Mouse (Mus musculus): ENCODE results near the gene Actn1. TPM values are rescaled to one million over a fixed set of nuclear protein-coding genes. Genes with fewer than 3 reads are reported as not detected.
A peak's percentile ranks its signal among the peaks of the same experiment; 100 is the strongest.
"Not testable (repeated sequence)": the region's sequence is repeated elsewhere in the genome, so short reads cannot be mapped to it uniquely, and the experiment has no call there.

Gene Actn1
- total RNA-seq (2021), result 10 to 100 TPM; 23.8 to 31.7 TPM
- long read RNA-seq, experiment 1, partial matches to known transcripts, result 1 of 3 reads
- long read RNA-seq, experiment 1, other reads (novel, unspliced or antisense), result 0 of 3 reads
- long read RNA-seq, experiment 2, partial matches to known transcripts, result 0 of 5 reads
- long read RNA-seq, experiment 2, other reads (novel, unspliced or antisense), result 4 of 5 reads

GRCm38 (mm10) chr12:80260056-80260743 is at the start of gene Actn1:
Gene Actn1 (minus strand): TSS chr12:80260371.
- peak; percentile 90 to 94 for DNase-seq

- no peak for DNase-seq
Observed at GRCm38 (mm10) chr12:80307556-80307955, 47.4 kb upstream of the Actn1 start.

GRCm38 (mm10) chr12:80304518-80304917 is 44.3 kb upstream of the Actn1 start:
- no peak for DNase-seq

- DNase-seq, result no peak
Observed at GRCm38 (mm10) chr12:80300833-80301456, 40.8 kb upstream of the Actn1 start.

GRCm38 (mm10) chr12:80298714-80299113 is 38.5 kb upstream of the Actn1 start:
- no peak for DNase-seq

DNA sequence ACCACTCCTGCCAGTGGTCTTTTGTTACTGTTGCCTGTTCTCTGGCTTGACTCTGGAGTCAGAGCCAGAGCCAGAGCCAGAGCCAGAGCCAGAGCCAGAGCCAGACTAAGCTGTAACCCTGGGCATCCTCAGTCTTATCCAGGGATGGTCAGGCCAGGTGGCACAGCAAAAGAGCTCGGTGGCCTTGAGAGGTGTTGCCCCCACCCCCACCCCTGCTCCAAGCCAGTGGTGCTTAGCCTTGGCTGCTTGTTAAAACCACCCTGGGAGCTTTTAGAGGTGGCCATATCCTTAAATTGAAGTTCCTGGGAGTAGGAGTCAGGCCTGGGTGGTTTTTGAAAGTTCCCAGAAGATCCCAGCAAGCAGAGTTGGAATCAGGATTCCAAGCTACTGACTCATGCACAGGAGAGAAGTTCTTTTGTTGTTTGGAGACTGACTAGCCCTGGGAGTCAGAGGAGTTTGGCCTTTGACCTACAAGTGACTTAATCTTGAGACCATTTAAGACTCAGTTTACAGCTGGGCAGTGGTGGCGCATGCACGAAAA is 31.8 kb upstream of the Actn1 start:
- DNase-seq, result no peak

DNA sequence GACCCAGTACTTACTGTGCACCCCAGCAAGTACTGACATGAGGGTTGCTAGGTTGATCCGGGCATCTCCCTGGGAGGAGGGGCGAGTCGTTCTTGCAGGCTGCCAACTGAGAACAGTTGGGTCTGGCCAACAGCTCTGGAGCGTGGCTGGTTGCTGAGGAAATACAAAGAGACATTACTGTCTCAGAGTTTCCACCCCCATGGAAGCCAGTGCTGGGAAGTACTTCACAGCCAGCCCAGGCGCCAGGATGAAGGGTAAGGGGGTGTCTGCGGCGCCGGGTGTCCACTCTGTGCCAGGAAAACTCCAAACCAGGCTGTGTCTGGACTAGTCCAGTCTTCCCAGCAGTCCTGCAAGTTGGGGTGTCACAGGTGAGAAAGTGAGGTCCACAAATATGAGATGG is 30.8 kb upstream of the Actn1 start:
- DNase-seq, result no peak

DNA sequence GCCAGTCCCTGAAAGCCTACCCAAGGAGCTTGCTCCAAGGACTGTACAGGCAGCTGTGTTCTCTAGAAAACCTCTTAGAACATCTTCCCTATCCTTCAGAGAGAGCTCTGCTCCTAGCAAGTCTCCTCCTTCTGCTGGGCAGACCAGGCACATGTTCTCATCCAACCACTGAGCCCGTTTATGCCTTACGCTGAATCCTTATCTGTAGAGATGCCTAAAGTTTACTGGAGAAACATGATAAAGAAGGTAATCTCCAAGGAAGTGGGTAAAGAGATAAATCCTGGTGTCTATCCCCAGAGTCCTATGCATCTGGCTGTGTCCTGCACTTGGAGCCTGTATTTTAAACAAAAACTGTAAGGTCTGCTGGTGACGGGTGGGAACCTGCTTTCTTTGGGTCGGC is 30.3 kb upstream of the Actn1 start:
- DNase-seq, result no peak

GRCm38 (mm10) chr12:80289722-80290121 is 29.6 kb upstream of the Actn1 start:
- no peak for DNase-seq

DNA sequence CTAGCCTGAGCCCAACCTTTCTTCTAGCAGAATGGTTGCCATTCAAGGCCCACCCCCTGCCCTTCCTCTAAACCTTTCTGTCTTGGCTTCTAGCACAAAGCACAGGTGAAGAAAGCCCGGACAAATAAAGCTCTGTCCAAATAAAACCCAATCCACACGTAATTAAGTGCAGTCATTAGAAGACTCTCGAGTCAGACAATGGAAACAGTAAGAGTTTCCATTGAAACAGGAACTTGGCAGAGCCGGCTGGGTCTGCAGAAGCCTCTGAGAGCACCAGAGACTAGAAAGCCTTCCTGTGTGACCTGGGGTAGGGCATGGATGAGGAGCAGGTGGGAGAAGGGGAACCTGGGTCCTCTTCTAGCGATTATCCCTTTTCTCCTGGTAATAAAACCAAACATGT is 25.7 kb upstream of the Actn1 start:
- no peak for DNase-seq

DNA sequence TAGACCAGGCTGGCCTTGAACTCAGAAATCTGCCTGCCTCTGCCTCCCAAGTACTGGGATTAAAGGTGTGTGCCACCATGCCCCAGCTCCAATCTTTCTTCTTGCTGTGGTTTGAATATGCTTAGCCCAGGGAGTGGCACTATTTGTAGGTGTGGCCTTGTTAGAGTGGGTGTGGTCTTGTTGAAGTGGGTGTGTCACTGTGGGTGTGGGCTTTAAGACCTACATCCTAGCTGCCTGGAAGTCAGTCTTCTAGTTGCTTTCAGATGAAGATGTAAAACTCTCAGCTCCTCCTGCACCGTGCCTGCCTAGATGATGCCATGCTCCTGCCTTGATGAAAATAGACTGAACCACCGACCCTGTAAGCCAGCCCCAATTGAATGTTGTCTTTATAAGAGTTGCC is 24.1 kb upstream of the Actn1 start:
- not testable (repeated sequence) for DNase-seq

DNA sequence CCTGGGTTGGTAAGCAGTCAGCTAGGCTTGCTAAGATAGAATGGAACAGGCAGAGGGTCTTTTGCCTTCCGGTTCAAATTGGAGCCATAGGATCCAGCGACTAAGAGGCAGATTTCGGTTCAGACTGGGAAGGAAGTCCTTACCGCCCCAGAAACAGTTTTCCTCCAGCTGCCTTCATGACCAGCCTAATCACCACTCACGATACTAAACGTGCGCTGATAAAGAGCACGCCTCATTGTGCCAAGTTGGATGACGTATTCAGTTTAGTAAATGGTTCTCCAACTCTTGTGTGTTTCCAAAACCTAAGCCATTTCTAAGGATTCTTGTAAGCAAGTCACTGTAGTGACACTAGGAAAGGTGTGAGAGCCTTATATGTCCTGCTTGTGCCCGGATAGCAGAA is 18.7 kb upstream of the Actn1 start:
- no peak for DNase-seq

- no peak for DNase-seq
Observed at GRCm38 (mm10) chr12:80277428-80277827, 17.3 kb upstream of the Actn1 start.

DNA sequence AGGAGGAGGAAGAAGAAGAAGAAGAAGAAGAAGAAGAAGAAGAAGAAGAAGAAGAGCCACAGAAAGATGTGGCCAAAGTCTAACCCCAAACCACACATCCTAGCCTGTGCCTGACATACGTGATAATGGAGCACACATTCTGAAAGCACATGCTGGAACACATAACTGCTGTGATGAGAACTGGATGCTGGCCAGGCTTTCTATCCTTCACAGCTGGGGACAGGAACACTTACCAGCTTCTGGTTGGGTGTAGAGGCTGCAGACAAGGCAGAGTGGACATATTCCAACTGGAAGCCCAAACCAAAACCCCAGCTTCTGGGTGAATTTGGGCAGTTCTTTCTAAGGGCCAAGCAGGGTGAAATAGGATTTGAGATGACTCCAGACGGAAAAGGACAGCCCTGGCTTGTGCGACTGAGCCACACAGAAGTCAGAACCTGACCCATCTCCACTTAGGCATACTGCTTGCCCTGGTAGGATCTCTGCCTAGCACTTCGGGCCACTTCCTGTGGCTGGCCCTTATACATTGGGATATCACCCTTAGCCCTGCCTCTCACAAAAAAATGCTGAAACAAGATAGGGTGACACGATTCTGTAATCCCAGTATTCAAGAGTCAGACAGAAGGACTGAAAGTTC is 15.1 kb upstream of the Actn1 start:
- no peak for DNase-seq

GRCm38 (mm10) chr12:80273020-80273686 is 13.0 kb upstream of the Actn1 start:
- no peak for DNase-seq

GRCm38 (mm10) chr12:80271806-80272205 is 11.6 kb upstream of the Actn1 start:
- DNase-seq, result no peak

GRCm38 (mm10) chr12:80270924-80271323 is 10.8 kb upstream of the Actn1 start:
- no peak for DNase-seq

DNA sequence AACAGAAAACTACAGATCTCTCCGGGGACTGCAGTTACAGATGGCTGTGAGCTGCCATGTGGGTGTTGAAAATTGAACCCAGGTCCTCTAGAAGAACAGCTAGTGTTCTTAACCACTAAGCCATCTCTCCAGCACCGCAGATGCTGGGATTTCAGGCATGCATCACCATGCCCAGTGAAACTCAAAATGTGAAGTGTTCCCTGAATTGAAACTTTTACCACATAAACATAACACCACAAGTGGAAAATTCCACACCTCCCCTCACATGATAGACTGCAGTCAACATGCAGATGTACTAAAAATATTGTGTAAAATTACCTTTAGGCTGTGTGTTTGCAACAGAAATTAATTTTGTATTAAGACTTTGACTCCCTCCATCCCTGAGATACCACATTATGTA is 9.1 kb upstream of the Actn1 start:
- DNase-seq, result no peak

GRCm38 (mm10) chr12:80267962-80268361 is 7.8 kb upstream of the Actn1 start:
- no peak for DNase-seq

- DNase-seq, result not testable (repeated sequence)
Observed at GRCm38 (mm10) chr12:80264388-80264787, 4.2 kb upstream of the Actn1 start.

DNA sequence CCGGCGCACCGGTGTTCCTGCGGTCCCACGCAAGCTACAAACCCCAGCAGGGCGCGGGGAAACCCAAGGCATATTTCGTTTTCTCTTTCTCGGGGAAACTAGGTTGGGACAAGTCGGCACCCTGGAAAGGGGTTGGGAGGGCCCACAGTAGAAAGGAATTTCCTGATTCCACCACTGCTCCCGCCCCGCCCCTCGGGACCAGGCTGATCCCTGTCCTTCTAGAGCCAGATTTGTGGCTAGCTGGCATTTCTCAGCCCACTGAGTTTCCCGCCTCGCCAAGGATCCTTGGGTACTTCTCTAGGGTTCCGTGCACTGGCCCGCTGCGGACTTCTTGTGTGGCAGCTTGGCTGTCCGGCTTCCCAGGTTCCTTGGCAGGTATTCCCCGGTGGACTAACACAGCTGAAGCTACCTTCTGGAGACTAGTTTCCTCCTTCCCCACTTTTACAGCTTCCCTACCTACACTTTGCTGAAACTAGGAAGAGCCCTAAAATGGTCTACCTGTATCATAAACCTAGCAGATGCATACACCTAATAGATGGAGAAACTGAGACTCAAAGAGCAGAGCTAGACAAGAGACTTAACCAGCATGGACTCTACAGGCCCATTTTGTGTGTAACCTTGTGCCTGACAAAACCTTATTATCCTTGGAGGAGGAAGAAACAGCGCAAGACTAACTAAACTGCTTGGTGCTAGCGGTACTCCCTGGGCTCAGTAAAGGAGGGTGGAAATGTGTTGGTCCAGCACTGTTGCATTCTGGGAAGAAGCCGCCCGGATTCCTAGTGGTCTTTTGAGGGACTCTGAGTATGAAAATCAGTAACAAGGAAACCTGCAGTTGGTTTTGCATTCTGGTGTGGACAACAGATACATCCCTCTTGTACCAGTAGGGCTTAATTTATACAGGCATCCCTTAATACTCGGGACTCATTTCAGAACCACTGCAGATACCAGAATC is 849 bp upstream of the Actn1 start:
- no peak for DNase-seq

All from heart, adult 18-20 months (tissue).